Mouse (Mus musculus): ENCODE measurements around the gene Slc28a2.
"Not testable (repeated sequence)": the region's sequence is repeated elsewhere in the genome, so short reads cannot be mapped to it uniquely, and the experiment has no call there.

The Slc28a2 gene
- long read RNA-seq, experiment 1: 0 reads
- long read RNA-seq, experiment 2: 0 reads

DNA sequence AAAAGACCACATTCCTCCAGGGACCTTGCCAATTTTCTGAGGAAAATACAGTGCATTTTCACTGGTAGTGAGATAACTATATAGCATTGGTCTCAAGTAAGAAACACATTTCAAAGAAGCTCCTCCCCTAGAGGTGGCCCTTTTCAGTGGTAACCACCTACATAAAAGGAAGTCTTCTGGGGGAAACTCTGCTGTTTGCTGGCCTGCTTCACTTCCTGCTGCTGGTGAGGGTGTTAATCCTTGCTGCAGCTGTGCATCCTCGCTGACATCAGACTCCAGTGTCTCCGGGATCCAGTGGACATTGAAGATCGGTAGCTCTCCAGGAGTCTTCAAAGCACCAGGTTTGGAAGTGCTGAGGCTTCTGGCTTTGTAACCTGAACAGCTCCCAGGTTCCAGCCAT is at the start of gene Slc28a2:
TSS of gene Slc28a2 (plus strand) at position 278 of the 400 bp plus-strand sequence.
- intact Hi-C loops (cut with DNase I): not testable (repeated sequence)

DNA sequence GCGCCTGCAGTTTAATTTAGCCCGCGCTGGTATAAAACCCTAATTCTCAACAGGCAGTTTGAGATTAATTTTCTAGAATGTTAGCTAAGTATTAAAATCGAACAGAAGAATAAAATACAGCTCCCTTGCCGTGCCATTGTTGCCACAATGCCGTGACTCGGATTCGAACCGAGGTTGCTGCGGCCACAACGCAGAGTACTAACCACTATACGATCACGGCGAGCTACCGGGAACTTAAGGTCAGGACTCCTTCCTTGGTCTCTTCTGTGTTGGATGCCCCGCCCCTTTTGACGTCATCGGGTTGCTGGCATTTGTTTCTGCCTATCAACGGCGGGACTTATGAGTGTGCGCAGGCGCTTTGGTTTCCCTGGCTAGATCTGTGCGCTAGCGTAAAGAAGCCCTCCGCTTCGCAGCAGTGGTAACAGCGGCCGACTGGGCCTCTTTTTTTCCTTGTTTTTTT is 49.0 kb upstream of the Slc28a2 start:
- intact Hi-C loops (cut with DNase I): loop anchor here (5.0 kb wide), 2 partner anchors 135 to 180 kb away; no protein-coding TSS in a partner anchor

DNA sequence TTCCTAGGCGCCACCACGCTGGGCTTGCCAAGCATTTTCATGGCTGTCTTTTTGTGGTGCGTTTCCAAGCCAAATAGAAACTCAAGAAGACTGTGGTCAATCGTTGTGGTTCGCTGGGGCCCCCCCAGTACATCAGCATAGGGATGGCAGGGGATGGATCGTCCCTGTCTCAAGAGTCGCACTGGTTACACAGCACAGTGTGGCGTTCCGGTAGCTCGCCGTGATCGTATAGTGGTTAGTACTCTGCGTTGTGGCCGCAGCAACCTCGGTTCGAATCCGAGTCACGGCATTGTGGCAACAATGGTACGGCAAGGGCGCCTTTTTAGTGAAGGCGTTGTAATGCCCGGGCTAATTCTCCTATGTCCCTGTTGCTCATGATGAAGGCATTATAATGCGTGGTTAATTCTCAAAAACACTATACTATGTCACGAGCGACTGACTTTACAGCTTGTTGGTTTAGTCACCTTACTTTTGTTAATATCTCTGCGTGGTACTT is 48.5 kb upstream of the Slc28a2 start:
- intact Hi-C loops (cut with DNase I): loop anchor here (5.0 kb wide), 2 partner anchors 135 to 180 kb away; no protein-coding TSS in a partner anchor

DNA sequence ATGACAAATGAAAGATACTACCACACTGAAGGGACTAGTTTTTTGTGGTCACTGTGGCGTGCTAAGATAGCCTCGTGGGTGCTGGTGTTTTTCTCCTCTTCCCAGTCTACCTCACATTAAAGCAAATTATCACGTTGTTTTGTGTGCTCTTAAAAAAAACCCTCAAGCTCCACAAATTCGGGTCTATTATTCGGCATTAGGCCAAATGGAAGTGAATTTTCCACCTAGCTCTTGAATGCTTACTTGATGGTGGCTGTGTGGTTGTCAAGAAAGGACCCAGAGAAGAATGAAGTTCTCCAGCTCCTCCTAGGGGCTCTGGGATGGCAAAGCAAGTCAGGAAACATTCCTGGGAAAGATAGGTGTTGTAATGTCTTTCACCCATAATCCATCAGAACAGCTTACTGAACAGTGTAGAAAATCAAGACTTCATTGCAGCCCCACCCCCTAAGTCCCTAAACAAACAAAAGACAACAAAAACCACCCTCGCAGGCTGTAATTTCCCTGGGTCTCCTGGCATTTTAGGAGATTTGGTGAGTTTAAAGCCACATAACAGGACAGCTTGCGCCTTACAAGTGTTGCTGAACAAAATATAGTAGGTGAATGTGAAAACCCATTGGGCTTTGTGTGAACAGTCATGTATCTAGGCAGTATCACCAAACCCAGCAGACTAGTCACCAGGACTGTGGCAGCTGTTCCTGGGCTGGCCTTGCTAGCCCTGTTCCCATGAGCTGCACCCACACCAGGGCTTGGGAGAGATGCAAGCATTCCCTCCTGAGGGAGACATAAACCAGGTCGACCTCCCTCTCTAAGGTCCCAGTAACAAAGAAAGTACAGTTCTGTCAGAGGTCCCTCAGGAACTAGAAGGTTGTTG is 47.6 kb upstream of the Slc28a2 start:
- intact Hi-C loops (cut with DNase I): loop anchor here (5.0 kb wide), 2 partner anchors 136 to 181 kb away; no protein-coding TSS in a partner anchor

DNA sequence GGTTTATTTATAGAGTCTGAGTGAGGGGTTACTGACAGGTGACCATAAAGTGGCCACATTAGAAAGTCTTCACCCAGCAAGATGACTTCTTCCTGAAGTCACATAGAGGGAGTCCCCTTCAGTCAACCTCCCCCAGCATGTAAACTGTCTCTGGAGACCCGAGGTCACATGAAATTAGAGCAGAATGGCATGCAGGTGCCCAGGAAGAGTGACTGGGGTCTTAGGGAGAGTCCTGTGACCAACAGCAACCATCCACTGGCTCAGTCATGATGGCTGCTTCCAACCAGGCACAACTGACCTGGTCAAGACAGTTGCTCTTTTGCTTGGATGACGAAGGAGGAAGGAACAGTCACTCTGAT is 47.0 kb upstream of the Slc28a2 start:
- intact Hi-C loops (cut with DNase I): loop anchor here (5.0 kb wide), 2 partner anchors 137 to 182 kb away; no protein-coding TSS in a partner anchor

DNA sequence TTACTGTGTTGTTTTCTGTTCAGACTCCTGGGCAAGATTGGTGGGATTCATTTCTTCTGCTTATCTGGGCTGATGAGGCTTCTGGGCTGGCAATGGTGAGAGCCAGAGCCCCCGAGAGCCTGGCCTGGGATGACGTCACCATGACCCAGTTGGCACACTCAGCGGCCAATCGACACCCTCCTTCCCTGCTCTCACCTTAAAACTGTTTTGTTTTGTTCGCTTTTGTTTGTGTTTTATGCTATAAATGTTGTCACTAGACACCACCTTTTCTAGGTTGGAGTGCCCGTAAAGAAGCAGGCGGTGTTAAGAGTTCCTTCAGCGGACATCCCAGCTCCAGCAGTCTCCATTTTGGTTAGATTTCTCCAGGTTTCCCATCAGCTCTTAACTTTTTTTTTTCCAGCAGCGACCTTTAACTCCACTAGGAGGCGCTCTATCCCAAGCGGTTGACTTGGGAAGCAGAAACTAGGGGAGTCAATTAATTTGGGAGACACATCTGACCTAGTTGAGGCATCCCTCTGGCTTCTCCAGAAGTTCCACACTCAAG is 45.4 kb upstream of the Slc28a2 start:
- intact Hi-C loops (cut with DNase I): loop anchor here (5.0 to 10.0 kb wide), 3 partner anchors 86 to 244 kb away; no protein-coding TSS in a partner anchor

DNA sequence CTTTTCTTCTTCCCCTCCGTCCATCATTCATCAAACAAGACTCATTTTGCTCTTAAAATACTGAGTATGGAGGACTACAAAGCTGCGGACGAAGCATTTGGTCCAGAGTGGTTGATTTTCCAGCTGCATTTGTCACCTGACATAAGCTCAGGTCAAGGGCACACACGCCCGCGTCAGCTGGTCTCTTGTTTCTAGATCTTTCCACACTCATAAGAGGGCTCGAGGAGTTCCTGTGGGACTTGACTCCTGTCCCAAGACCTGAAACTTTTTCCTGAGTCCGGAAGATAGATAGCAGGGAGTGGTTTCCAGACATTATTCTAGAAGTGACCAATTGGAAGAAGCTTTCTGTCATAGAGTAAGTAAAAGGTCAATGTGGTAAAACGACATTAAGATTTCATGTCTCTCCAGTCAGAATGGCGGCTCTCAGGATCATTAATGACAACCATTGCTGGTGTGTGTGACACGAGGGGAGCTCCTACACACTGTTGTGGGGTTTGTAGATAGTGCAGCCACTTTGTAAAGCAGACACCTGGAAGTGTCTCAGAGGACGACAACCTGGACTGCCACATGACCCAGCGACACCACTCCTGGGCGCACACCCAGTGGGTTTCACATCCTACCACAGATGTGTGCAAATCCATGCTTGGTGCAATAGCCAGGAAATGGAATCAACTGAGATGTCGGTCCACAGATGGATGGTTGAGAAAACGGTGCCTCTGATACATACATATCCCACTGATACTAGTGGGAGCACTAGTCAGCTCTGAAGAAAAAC is 44.8 kb upstream of the Slc28a2 start:
- intact Hi-C loops (cut with DNase I): loop anchor here (5.0 to 10.0 kb wide), 3 partner anchors 86 to 243 kb away; no protein-coding TSS in a partner anchor

DNA sequence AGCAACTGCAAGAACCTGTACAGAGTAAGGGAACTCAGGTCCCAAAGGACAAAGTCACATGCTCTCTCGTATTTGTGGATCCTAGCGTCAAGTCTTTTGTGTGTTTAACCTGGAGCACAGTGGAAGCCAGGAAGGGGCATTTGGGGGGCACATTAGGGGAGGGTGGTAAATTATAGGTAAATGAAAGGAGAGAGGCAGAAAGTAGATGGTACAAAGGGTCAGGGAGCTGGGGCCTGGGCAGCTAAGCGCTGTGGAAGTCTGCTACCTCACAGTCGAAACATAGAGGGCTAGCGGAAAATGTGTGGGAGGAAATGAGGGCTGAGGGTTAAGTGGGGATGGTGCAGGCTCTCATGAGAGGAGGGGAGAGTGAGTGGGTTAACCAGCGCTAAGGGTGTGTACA is 44.2 kb upstream of the Slc28a2 start:
- intact Hi-C loops (cut with DNase I): loop anchor here (5.0 to 10.0 kb wide), 3 partner anchors 85 to 243 kb away; no protein-coding TSS in a partner anchor

DNA sequence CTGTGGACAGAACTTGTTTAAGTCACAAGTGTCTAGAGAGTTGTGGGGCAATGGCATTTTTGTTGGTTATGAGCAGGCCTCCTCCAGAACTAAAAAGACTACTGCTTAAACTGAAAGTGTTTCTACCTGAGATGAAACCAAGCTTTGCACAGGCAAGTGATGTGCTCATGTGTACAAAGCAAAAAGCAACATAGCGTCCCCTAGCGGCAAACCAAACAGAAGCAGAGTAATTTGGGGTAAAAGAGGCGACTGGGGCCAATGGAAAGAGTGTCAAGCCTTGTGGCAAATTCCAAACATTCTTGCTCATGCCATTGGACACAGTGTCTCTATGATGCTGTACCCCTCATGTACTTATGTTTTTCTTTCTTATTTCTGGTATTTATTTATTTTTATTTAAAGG is 41.2 kb upstream of the Slc28a2 start:
- intact Hi-C loops (cut with DNase I): loop anchor here (10.0 kb wide), 1 partner anchor 240 kb away; no protein-coding TSS in a partner anchor

DNA sequence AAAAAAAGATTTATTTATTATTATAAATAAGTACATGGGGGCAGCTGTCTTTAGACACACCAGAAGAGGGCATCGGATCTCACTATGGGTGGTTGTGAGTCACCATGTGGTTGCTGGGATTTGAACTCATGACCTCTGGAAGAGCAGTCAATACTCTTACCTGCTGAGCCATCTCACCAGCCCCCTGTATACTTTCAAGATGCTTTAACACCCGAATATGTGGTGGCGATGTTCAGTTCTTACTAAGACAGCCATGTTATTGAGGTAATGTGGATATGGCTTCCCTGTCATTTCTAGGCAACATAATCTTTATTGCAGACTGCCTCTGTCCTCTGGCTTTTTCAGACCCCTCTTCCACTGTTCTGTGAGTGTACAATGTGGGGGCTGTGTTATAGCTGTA is 39.1 kb upstream of the Slc28a2 start:
- intact Hi-C loops (cut with DNase I): loop anchor here (10.0 kb wide), 1 partner anchor 238 kb away; no protein-coding TSS in a partner anchor

DNA sequence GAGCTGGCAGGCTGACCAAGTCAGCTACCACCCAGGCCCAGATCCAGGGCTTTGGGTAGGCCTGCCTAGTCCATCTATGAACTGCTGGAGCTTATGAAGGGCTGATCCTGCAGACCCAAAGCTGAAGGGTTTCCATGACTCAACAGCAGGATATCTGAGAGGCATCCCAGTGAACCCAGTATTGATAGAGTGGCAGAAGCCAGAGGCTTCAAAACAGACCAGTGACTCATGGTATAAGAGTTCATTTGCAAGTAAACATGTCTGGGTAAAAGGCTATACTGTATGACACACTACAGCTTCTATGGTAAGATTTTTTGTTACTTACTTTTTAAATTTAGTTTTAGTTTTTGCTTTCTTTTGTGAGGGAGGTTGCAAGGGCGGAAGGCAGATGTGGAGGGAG is 30.1 kb upstream of the Slc28a2 start:
- intact Hi-C loops (cut with DNase I): no loop called here

DNA sequence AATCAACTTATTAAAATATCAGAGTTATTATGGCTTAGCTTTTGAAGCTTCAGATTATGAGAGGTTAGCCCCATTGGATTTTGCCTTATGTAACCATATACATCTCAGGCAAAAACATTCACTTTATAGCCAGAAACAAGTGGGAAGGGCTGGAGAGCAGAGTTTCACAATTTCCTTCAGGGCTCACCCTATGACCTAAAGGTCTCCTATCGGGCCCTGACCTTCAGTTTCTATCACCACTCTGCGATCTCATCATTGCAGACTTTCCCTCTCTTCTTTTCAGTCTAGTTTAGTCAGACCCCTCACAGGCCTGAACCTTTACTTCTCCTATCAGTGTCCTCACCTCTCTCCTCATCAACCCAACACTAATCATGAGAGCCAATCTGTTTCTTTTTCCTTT is 18.7 kb upstream of the Slc28a2 start:
- intact Hi-C loops (cut with DNase I): no loop called here

DNA sequence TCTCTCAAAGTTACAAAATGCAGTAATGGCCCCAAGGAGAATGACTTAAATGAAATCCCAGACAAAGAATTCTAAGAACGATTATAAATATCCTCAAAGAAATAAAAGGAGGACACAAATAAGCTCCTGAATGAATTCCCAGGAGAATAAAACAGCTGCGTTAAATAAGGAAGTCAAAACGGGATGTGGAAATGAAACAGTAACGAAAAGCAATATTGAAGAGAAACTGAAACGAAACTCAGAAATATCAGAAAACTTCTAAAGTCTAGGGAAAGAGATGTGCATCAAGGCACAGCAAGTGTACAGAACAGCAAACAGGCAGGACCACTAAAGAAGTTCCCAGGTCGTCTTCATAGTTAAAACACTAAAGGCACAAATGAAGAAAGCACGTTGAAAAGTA is 17.3 kb upstream of the Slc28a2 start:
- intact Hi-C loops (cut with DNase I): no loop called here

DNA sequence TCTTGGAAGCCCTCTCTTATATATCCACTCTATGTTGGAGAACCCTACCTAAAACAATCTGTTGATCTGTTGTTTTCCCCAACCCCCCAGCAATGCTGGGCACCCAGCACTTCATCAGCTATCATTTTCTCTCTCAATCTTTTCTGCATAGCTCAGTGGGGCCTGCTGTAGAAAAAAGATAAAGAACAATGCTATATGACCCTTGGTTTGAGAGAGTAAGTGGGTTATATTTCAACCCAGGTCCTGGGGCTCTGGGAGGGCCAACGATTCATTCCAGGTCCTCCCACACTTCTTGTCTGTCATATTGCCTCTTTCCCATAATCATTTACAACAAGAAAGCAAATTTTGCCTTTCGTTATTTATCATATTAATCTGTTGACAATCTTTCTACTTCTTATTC is 368 bp downstream of the Slc28a2 start:
- intact Hi-C loops (cut with DNase I): not testable (repeated sequence)

DNA sequence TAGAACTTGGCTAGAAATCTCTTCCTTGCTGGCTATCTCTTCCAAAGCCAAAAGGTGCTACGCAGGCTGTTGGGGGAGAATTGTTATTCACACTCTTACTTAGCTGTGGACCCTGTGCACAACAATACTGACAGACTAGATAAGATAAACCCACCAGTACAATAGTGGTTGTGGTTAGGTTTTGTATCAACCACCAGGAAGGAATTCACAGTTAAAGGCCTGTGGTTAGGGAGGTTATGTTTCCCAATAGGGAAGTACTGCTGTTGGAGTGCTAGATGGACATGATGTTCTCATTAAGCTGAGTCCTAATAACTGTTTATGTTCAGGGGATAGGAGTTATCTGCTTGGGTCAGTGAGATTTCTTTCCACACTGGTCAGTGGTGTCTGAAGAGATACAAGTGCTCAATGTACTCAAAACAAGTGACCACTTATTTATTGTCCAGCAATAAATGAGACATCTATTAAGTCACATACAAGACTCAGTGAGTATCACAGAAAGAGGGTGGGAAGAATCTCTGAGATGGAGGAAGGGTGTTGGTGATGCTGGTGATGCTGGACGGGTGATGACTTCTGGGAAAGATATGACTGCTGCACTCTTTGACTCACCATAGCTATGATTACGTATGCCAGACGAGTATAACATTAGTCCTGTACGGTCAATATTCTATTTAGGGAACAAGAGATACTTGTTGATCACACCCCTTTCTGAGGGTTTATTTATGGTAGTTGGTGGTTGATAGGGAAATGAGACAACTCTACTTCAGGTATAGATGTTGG is 12.6 kb downstream of the Slc28a2 start:
- intact Hi-C loops (cut with DNase I): not testable (repeated sequence)

DNA sequence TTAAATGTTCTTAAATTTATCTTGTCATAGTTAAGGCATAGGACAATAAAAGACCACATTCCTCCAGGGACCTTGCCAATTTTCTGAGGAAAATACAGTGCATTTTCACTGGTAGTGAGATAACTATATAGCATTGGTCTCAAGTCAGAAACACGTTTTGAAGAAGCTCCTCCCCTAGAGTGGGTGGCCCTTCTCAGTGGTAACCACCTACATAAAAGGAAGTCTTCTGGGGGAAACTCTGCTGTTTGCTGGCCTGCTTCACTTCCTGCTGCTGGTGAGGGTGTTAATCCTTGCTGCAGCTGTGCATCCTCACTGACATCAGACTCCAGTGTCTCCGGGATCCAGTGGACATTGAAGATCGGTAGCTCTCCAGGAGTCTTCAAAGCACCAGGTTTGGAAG is 14.2 kb downstream of the Slc28a2 start:
- intact Hi-C loops (cut with DNase I): not testable (repeated sequence)

DNA sequence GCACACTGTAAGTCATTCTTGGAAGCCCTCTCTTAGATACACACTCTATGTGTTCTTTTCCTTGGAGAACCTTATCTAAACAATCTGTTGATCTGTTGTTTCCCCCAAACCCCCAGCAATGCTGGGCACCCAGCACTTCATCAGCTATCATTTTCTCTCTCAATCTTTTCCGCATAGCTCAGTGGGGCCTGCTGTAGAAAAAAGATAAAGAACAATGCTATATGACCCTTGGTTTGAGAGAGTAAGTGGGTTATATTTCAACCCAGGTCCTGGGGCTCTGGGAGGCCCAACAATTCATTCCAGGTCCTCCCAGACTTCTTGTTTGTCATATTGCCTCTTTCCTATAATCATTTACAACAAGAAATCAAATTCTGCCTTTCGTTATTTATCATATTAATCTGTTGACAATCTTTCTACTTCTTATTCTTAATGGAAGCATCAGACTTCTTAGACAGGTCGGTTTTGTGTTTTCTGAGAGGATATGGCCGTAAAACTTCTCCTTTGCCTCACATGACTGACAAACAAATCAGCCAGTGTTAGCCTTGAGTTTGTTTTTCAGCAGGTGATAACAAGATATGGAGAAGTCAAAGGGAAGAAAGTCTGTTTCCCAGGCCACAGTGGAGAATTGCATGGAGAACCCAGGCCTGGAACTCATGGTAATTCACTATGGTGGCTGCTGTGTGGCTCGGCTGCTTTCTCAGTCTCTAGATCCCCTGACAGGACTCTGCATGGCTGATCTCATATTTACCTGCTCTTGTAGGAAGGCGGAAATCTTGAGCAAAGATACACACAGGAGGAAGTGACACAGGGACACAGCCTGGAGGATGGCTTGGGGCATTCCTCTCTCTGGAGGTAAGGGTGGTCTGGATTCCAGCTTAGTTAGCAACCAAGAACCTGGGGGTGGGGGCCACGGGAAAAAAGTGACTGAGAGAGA is 15.0 kb downstream of the Slc28a2 start:
- intact Hi-C loops (cut with DNase I): no loop called here

DNA sequence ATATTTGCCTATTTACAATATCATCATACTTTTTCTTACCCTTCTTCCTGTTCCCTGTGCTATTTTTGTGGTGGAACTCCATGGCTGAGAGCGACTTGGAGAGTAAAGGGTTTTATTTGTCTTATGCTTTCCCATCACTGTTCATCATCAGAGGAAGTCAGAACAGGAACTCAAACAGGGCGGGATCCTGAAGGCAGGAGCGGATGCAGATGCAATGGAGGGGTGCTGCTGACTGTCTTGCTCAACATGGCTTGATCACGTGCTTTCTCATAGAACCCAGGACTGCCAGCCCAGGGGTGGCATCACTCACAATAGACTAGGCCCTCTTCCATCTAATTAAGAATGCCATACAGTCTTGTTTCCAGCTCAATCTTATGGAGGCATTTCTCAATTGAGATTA is 24.1 kb downstream of the Slc28a2 start:
- intact Hi-C loops (cut with DNase I): no loop called here

DNA sequence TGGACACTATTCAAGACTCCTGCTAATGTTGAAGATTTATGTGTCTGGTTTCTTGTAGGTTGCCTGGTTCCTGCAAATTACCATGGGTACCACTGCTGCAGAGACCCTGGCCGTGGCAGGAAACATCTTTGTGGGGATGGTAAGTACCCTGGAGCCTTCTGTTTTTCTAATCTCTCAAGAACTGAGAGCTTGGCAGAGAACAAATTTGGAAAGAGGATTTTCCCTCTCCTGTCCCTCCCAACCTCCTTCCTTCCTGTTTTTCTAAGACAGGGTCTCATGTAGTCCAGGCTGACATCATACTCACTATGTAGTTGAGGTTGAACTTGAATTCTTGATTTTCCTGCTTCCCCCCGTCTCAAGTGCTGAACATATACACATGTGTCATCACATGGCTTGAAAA is 26.1 kb downstream of the Slc28a2 start:
- intact Hi-C loops (cut with DNase I): no loop called here

Measured in adrenal gland (tissue).